Mouse (Mus musculus) intestine, embryonic 15.5 days (tissue): ENCODE measurements at regions not wholly inside any gene's neighbourhood (a gene's known extent, or its start where the extent isn't known, plus 50 kb on each side); places are given as distances from the start of the nearest gene placed in this dataset.

Source experiments
- ATAC-seq: fragments of 200-750 bp; cut with Nextera tagmentation; 2 replicates; pipeline ENCODE4 v1.8.0; 2017; ENCODE audit warnings: moderate TSS enrichment, moderate library complexity
- H3K27ac ChIP-seq: fragments of 300-500 bp; sonication (generic); 2 replicates; pipeline ENCODE4 v1.5.1; 2015; ENCODE audit warnings: mild to moderate bottlenecking, inconsistent platforms
- H3K27me3 ChIP-seq: fragments of 300-500 bp; sonication (generic); replicated peaks from 2 replicates; pipeline ENCODE4 v1.6.1; 2015; ENCODE audit warnings: inconsistent platforms
- H3K36me3 ChIP-seq: fragments of 300-500 bp; sonication (generic); 2 replicates; pipeline ENCODE4 v1.6.1; 2015; ENCODE audit warnings: inconsistent platforms
- H3K4me1 ChIP-seq: fragments of 300-500 bp; sonication (generic); replicated peaks from 2 replicates; pipeline ENCODE4 v1.6.1; 2015; ENCODE audit warnings: inconsistent platforms
- H3K4me2 ChIP-seq: fragments of 300-500 bp; sonication (generic); replicated peaks from 2 replicates; pipeline ENCODE4 v1.6.1; 2015; ENCODE audit warnings: mild to moderate bottlenecking, inconsistent platforms
- H3K4me3 ChIP-seq: fragments of 300-500 bp; sonication (generic); replicated peaks from 2 replicates; pipeline ENCODE4 v1.5.1; 2015; ENCODE audit warnings: inconsistent platforms
- H3K9ac ChIP-seq: fragments of 300-500 bp; sonication (generic); 2 replicates; pipeline ENCODE4 v1.6.1; 2015; ENCODE audit warnings: inconsistent platforms
- H3K9me3 ChIP-seq: fragments of 300-500 bp; sonication (generic); 2 replicates; pipeline ENCODE4 v1.6.1; 2016; ENCODE audit warnings: inconsistent platforms
- WGBS: fragments of 180-500 bp; shearing (Covaris S2); methylation state at CpG from one replicate; pipeline ENCODE4 v1.1.7; 2015; 5-methylcytosine and 5-hydroxymethylcytosine counted together

- H3K4me2 ChIP-seq: no peak overlapping the region
- no peaks in the 10 kb centered on the region for H3K4me1 ChIP-seq
- H3K27me3 ChIP-seq: no peaks in the 10 kb centered on the region
- H3K4me3 ChIP-seq: no peak overlapping the region
- H3K27ac ChIP-seq: no peak overlapping the region
- no peaks in the 10 kb centered on the region for H3K9me3 ChIP-seq
- H3K36me3 ChIP-seq: no peaks in the 10 kb centered on the region
- no peak overlapping the region for H3K9ac ChIP-seq
- 97% methylated on average over 1 of the region's 1 CpGs for WGBS
- no peak for ATAC-seq
Observed at GRCm38 (mm10) chr4:29034406-29034805, 221.5 kb downstream of the Epha7 start.

GRCm38 (mm10) chr4:29039993-29040392, 227.1 kb downstream of the Epha7 start:
- Histone ChIP-seq H3K36me3 (no peaks in the 10 kb centered on the region), H3K9ac (no peak overlapping the region), H3K4me3 (no peak overlapping the region), H3K27ac (no peak overlapping the region), H3K4me2 (no peak overlapping the region), H3K9me3 (no peaks in the 10 kb centered on the region), H3K4me1 (no peaks in the 10 kb centered on the region), H3K27me3 (no peaks in the 10 kb centered on the region)
- WGBS: 18% methylated on average over 1 of the region's 1 CpGs
- ATAC-seq: peak; percentile 31; the same call in 1 of the 2 replicates

- Histone ChIP-seq H3K4me2 (no peak overlapping the region), H3K4me1 (no peaks in the 10 kb centered on the region), H3K4me3 (no peak overlapping the region), H3K9ac (no peak overlapping the region), H3K9me3 (no peaks in the 10 kb centered on the region), H3K27me3 (no peaks in the 10 kb centered on the region), H3K27ac (no peak overlapping the region), H3K36me3 (no peaks in the 10 kb centered on the region)
- 73% methylated on average over 12 of the region's 12 CpGs for WGBS
- no peak for ATAC-seq
Observed at GRCm38 (mm10) chr4:29068678-29069621, 256.0 kb downstream of the Epha7 start.

GRCm38 (mm10) chr4:29074204-29074603, 261.3 kb downstream of the Epha7 start:
- Histone ChIP-seq H3K4me1 (no peaks in the 10 kb centered on the region), H3K27ac (no peak overlapping the region), H3K36me3 (no peaks in the 10 kb centered on the region), H3K9ac (no peak overlapping the region), H3K4me3 (no peak overlapping the region), H3K27me3 (no peaks in the 10 kb centered on the region), H3K4me2 (no peak overlapping the region), H3K9me3 (no peaks in the 10 kb centered on the region)
- no peak for ATAC-seq

- no peak overlapping the region for H3K9ac ChIP-seq
- no peaks in the 10 kb centered on the region for H3K36me3 ChIP-seq
- no peak for ATAC-seq
- H3K4me3 ChIP-seq: no peak overlapping the region
- no peak overlapping the region for H3K27ac ChIP-seq
- H3K27me3 ChIP-seq: no peaks in the 10 kb centered on the region
- H3K4me1 ChIP-seq: no peaks in the 10 kb centered on the region
- 54% methylated on average over 3 of the region's 3 CpGs for WGBS
- H3K4me2 ChIP-seq: no peak overlapping the region
- no peaks in the 10 kb centered on the region for H3K9me3 ChIP-seq
Observed at GRCm38 (mm10) chr4:29074851-29075250, 261.9 kb downstream of the Epha7 start.

GRCm38 (mm10) chr4:29076683-29077082, 263.8 kb downstream of the Epha7 start:
- no peak overlapping the region for H3K4me2 ChIP-seq
- WGBS: 79% methylated on average over 3 of the region's 3 CpGs
- no peaks in the 10 kb centered on the region for H3K27me3 ChIP-seq
- no peak overlapping the region for H3K9ac ChIP-seq
- H3K36me3 ChIP-seq: no peaks in the 10 kb centered on the region
- no peak overlapping the region for H3K27ac ChIP-seq
- H3K9me3 ChIP-seq: no peaks in the 10 kb centered on the region
- ATAC-seq: no peak
- no peak overlapping the region for H3K4me3 ChIP-seq
- no peaks in the 10 kb centered on the region for H3K4me1 ChIP-seq

GRCm38 (mm10) chr4:29078391-29078790, 265.5 kb downstream of the Epha7 start:
- Histone ChIP-seq H3K4me2 (no peak overlapping the region), H3K4me3 (no peak overlapping the region), H3K4me1 (no peaks in the 10 kb centered on the region), H3K9me3 (no peaks in the 10 kb centered on the region), H3K36me3 (no peaks in the 10 kb centered on the region), H3K27ac (no peak overlapping the region), H3K27me3 (no peaks in the 10 kb centered on the region), H3K9ac (no peak overlapping the region)
- WGBS: 96% methylated on average over 3 of the region's 3 CpGs
- ATAC-seq: no peak

GRCm38 (mm10) chr4:29083545-29084290, 270.8 kb downstream of the Epha7 start:
- no peak overlapping the region for H3K4me3 ChIP-seq
- no peaks in the 10 kb centered on the region for H3K27me3 ChIP-seq
- H3K36me3 ChIP-seq: no peaks in the 10 kb centered on the region
- H3K9me3 ChIP-seq: no peaks in the 10 kb centered on the region
- H3K27ac ChIP-seq: no peak overlapping the region
- H3K4me2 ChIP-seq: no peak overlapping the region
- H3K9ac ChIP-seq: no peak overlapping the region
- no peaks in the 10 kb centered on the region for H3K4me1 ChIP-seq
- WGBS: 73% methylated on average over 5 of the region's 5 CpGs
- ATAC-seq: no peak

GRCm38 (mm10) chr4:29090949-29091348, 278.0 kb downstream of the Epha7 start:
- 22% methylated on average over 4 of the region's 4 CpGs for WGBS
- no peaks in the 10 kb centered on the region for H3K9me3 ChIP-seq
- H3K27ac ChIP-seq: no peak overlapping the region
- H3K36me3 ChIP-seq: no peaks in the 10 kb centered on the region
- no peak overlapping the region for H3K4me3 ChIP-seq
- H3K27me3 ChIP-seq: no peaks in the 10 kb centered on the region
- no peak overlapping the region for H3K4me2 ChIP-seq
- H3K9ac ChIP-seq: no peak overlapping the region
- H3K4me1 ChIP-seq: no peaks in the 10 kb centered on the region
- ATAC-seq: no peak

GRCm38 (mm10) chr4:29091495-29092211, 278.7 kb downstream of the Epha7 start:
- Histone ChIP-seq H3K27me3 (no peaks in the 10 kb centered on the region), H3K4me2 (no peak overlapping the region), H3K27ac (no peak overlapping the region), H3K36me3 (no peaks in the 10 kb centered on the region), H3K9ac (no peak overlapping the region), H3K4me3 (no peak overlapping the region), H3K9me3 (no peaks in the 10 kb centered on the region), H3K4me1 (no peaks in the 10 kb centered on the region)
- WGBS: 63% methylated on average over 5 of the region's 5 CpGs
- no peak for ATAC-seq

GRCm38 (mm10) chr4:29102373-29102772, 289.4 kb downstream of the Epha7 start:
- Histone ChIP-seq H3K9me3 (no peaks in the 10 kb centered on the region), H3K4me3 (no peak overlapping the region), H3K9ac (no peak overlapping the region), H3K4me2 (no peak overlapping the region), H3K4me1 (no peaks in the 10 kb centered on the region), H3K36me3 (no peaks in the 10 kb centered on the region), H3K27ac (no peak overlapping the region), H3K27me3 (no peaks in the 10 kb centered on the region)
- ATAC-seq: no peak
- 73% methylated on average over 2 of the region's 2 CpGs for WGBS

- no peak for ATAC-seq
- H3K27ac ChIP-seq: no peak overlapping the region
- 50% methylated on average over 1 of the region's 1 CpGs for WGBS
Observed at GRCm38 (mm10) chr4:29103414-29103813, 290.5 kb downstream of the Epha7 start.

More at GRCm38 (mm10) chr4:29103414-29103813, 290.5 kb downstream of the Epha7 start:
- Histone ChIP-seq H3K4me3 (no peak overlapping the region), H3K27me3 (no peaks in the 10 kb centered on the region), H3K9ac (no peak overlapping the region), H3K9me3 (no peaks in the 10 kb centered on the region), H3K36me3 (no peaks in the 10 kb centered on the region), H3K4me1 (no peaks in the 10 kb centered on the region), H3K4me2 (no peak overlapping the region)
